Mouse (Mus musculus) layer of hippocampus, adult 8-10 months (tissue): ENCODE data around the gene Comt. TPM values are rescaled to one million over a fixed set of nuclear protein-coding genes. Genes with fewer than 3 reads are reported as not detected.

Experiments
- DNase-seq, 2 experiments: peaks; one replicate each; pipeline ENCODE4 v3.0.0; 2022; ENCODE audit warnings: low spot score in 2 of 2
- total RNA-seq, 4 experiments: library from RNA; stranded (reverse); gene quantifications; 2 replicates each; pipeline ENCODE4 v1.2.4; 2022

The Comt gene
- total RNA-seq, 4 experiments from 2014 or later, result 67.1 to 80.6 (median 76.9) TPM

- DNase-seq, result no peak
Measured at GRCm38 (mm10) chr16:18433341-18433920, 6.8 kb upstream of the Comt start.

DNA sequence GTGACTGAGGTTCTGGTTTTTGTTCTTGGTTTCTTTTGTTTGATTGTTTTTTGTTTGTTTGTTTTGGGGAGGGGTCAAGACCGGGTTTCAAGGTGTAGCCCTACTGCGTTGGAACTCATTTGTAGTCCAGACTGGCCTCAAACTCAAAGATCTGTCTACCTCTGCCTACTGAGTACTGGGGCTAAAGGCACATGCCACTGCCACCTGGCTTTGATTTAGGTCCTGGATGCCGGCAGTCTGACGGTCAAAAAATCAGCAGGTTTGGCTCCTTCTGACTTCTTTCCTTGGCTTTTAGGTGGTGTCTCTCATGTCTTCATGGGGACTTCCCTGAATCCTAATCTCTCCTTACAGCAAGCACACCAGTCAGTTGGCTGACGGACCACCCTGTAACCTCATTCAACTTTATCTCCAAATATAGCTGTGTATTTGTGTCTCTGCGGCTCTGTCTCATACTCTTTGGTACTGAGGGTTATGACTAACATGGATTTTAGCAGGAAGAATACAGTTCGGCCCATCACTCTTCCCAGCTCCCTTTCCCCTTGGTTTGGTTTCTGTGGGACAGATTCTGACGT, 4.1 kb upstream of the Comt start:
- DNase-seq, result no peak

DNA sequence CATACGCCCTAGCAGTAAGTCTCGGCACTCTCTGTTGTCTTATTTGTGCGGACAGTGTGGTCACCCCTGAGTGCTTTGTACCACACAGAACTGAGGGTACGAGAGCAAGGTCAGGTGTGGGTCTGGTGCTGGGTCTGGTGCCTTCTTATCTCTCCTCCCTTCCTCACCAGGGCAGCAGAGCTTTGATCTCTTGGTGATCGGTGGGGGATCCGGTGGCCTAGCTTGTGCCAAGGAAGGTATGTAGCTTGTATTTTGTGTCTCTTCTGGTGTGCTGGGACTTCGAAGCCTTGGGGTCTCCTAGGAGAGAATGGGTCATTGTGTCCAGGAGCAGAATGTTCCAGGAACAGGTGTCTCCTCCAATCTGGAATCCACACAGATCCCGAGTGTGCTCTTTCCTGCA, 3.0 kb upstream of the Comt start:
- no peak for DNase-seq

- DNase-seq, result no peak
Measured at GRCm38 (mm10) chr16:18428516-18429042, 1.9 kb upstream of the Comt start.

DNA sequence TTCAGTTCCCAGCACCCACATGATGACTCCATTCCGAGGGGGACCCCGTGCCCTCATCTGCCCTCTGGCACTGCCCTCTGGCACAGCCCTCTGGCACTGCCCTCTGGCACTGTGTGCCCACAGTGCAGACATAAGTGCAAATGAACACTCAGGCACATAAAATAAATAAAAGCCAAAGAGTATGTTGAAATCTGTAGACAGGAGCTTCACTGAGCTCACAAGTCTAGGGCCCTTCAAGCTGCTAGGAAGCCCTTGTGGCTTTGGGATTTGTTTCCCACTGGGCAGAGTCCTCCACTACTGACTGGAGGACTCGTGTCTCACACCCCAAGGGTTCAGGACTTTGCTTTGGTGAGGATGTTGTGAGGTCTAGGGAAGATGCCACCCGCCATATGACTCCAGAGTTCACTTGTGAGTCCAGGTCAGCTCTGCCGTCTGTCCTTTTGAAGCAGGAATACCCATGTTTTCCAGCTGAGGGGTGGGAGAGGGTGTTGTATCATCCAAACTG, 1.4 kb upstream of the Comt start:
- no peak for DNase-seq

DNA sequence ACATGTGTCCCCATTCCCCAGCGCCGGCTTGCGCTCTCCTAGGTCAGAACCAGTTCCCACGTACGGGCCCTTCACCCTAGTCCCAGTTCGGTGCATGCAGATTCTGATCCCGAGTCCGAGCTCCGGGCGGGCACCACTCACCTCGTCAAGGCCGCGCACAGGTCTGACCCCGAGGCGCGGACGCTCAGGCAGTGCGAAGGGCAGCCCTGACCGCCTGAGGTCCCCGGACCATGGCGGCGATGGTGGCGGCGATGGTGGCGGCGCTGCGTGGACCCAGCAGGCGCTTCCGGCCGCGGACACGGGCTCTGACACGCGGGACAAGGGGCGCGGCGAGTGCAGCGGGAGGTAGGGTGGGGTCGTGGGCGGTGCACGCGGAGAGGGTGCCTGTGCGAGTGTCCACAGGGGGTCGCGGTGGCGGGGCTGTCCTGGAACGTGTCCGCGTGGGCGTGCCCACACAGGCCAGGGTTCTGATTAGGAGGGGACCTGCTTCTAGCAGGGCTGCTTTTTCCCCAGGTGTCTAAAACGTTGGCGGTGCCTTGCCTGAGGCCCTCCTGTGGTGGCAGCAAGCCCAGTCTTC, 349 bp downstream of the Comt start, which contains the start of gene Txnrd2:
Gene Txnrd2, plus strand, starts transcription at position 170 of the 577 bp plus-strand sequence.
- DNase-seq, result peak; percentile 64

DNA sequence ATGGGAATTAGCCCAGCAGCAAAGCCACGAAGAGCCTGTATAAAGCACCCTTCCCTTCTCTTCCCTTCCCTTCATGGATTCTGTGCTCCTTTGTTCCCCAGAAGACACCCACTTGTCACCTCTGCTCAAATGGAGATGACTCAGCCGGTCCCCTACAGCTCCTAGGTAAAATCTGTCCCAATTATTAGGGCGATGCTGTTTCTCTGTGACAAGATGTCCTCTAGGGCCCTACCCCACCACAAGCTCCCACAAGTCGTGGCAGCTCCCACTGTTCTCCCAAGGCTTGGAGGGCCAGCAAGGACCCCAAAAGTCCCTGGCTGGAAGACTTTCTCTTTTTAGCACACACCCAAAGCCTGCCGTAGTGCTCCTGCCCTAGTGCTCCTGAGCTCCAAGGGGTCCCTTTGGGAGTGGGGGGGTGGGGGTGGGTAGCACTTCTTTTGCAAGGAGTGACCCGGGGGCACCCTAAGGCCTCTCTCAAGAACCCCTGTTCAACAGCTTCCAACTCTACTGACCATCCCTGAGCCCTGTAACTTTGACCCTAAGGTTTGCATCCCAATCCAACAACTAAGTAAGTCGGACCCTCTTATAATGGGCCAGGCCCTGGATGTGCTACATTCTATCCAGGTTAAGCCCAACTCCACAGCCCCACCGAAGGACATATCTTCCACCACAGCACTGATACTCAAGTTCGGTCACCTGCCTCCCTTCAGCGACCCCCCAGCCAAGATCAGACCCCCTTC, 1.0 kb downstream of the Comt start:
- no peak for DNase-seq

DNA sequence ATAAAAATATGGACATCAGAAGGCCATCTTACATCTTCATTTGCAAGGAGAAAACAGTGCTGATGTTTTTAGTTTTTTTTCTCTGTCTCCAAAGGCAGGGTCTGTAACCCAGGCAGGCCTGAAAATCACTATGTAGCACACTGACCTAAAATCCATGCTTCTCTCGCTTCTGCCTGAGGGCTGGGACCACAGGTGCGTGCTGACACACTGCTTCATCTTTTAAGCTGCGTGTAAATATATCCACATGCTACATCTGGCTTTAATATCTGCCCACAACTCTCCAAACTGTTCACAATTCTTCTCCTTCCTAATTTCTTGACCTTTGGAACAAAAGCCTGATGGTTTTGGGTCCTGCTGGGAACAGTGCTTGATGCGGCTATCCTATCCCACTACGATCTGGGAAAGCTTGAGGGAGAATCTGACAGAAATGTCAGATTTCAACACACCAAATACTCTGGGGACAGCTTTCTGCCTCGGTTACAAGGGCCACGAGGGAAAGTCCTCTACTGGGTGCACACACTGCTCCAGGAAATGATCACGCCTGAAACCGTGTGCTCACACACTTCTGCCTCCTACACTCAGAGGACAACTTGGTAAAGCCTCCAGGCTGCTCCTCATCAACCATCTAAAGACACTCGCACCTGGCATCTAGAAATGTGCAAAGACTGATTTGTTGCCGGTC, 2.1 kb downstream of the Comt start:
- no peak for DNase-seq

- no peak for DNase-seq
Measured at GRCm38 (mm10) chr16:18423915-18424265, 2.8 kb downstream of the Comt start.

GRCm38 (mm10) chr16:18423203-18423914, 3.3 kb downstream of the Comt start:
- DNase-seq, result no peak

DNA sequence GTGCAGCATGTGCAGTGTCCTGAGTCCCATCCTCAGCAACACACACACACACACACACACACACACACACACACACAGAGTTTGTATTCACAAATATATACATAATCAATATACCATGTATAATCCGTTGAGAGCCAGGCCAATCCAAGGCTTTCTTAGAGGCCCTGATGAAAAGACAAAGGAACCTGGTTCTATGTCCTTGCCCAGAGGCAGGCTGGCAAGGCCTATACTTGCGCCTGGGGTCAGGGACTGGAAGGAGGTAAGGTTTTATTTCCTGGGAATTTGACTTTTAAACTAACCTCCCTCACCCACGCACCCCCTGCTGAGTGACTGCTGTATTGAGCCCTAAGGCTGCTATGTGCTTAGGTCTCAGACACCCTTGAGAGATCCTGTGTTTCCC, 6.1 kb downstream of the Comt start:
- no peak for DNase-seq

DNA sequence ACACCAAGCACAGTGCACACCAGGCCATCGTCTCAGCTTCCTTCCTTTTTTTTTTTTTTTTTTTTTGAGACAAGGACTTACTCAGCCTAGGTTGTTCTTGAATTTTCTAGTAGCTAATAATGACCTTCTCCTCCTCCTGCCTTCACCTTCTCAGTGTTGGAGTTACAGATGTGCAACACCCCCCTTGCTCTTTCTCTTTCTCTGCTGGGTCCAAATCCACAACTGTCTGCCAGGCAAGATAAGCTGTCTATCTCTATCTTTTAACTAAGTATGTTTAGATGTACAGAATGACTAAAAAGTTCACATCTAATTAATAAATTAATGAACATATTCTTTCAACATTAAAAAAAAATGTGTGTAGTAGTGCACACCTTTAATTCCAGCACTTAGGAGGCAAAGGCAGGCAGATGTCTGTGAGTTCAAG, 7.0 kb downstream of the Comt start:
- DNase-seq, result no peak

GRCm38 (mm10) chr16:18418756-18419602, 7.7 kb downstream of the Comt start:
- DNase-seq, result no peak

DNA sequence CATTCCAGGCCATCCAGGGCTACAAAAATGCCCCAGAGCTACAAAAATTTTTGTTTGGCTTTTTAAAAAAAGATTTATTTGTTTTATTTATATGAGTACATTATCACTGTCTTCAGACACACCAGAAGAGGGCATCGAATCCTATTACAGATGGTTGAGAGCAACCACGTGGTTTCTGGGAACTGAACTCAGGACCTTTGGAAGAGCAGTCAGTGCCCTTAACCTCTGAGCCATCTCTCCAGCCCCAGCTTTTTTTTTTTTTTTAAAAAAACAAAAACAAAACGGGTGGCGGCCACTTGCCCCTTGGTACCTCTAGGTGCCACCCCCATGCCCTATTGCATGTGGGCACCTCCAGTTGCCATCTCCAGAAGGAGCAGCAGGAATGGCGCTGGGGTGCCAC, 9.2 kb downstream of the Comt start:
- no peak for DNase-seq

- DNase-seq, result no peak
Measured at GRCm38 (mm10) chr16:18416837-18417236, 9.8 kb downstream of the Comt start.

DNA sequence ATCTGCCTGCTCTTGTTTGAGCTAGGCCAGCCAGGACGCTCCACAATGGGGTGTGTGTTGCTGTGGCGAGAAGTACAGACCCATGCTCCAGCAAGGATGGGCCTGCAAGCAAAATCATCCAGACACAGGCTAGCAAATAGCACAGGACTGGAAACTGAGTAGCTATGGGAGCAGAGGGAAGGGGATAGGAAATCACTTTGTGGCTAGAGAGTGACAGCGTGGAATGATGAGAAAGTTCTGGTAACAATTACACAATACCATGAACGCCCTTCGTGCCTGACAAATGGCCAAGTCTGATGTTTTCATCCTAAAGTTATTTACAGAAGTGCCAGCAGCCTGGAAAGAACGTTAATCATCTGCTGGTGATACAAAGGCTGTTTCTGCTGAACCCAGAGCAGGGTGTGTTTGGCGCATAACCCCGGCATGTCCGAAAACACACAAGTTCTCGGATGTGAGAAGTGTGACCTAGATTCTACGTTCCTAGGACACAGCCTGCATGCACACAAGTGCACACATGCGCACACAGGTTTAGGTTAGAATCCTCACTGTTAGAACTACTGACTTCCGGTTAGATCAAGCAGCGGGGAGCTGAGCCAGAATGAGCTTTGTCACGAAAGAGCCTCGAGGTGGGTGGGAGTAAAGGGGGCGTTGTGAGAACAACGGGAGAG, 10.4 kb downstream of the Comt start:
- no peak for DNase-seq

GRCm38 (mm10) chr16:18413032-18413816, 13.4 kb downstream of the Comt start:
- no peak for DNase-seq

- DNase-seq, result no peak
Measured at GRCm38 (mm10) chr16:18411802-18412476, 14.7 kb downstream of the Comt start.
